Mouse (Mus musculus) neural tube, embryonic 15.5 days (tissue): ENCODE data around the gene Celf6. TPM values are rescaled to one million over a fixed set of nuclear protein-coding genes. Genes with fewer than 3 reads are reported as not detected.
A peak's percentile ranks its signal among the peaks of the same experiment; 100 is the strongest.

Experiments used
- ATAC-seq: fragments of 200-750 bp; cut with Nextera tagmentation; 2 replicates; pipeline ENCODE4 v1.8.0; 2017; ENCODE audit warnings: mild to moderate bottlenecking, moderate TSS enrichment, moderate library complexity; ENCODE audit not compliant: low FRiP score
- H3K27ac ChIP-seq: fragments of 300-500 bp; sonication (generic); replicated peaks from 2 replicates; pipeline ENCODE4 v1.5.1; 2015; ENCODE audit warnings: mild to moderate bottlenecking, inconsistent platforms
- H3K27me3 ChIP-seq: fragments of 300-500 bp; sonication (generic); replicated peaks from 2 replicates; pipeline ENCODE4 v1.6.1; 2015; ENCODE audit warnings: inconsistent platforms
- H3K36me3 ChIP-seq: fragments of 300-500 bp; sonication (generic); 2 replicates; pipeline ENCODE4 v1.6.1; 2015; ENCODE audit warnings: inconsistent platforms
- H3K4me1 ChIP-seq: fragments of 300-500 bp; sonication (generic); 2 replicates; pipeline ENCODE4 v1.6.1; 2015; ENCODE audit warnings: inconsistent platforms
- H3K4me2 ChIP-seq: fragments of 300-500 bp; sonication (generic); 2 replicates; pipeline ENCODE4 v1.6.1; 2015; ENCODE audit warnings: inconsistent platforms, mild to moderate bottlenecking, moderate library complexity
- H3K4me3 ChIP-seq: fragments of 300-500 bp; sonication (generic); replicated peaks from 2 replicates; pipeline ENCODE4 v1.5.1; 2015; ENCODE audit warnings: mild to moderate bottlenecking, inconsistent platforms
- H3K9ac ChIP-seq: fragments of 300-500 bp; sonication (generic); replicated peaks from 2 replicates; pipeline ENCODE4 v1.6.1; 2015; ENCODE audit warnings: mild to moderate bottlenecking, inconsistent platforms
- H3K9me3 ChIP-seq: fragments of 300-500 bp; sonication (generic); replicated peaks from 2 replicates; pipeline ENCODE4 v1.6.1; 2016; ENCODE audit warnings: inconsistent platforms
- WGBS: fragments of 180-500 bp; shearing (Covaris S2); methylation state at CpG from one replicate; pipeline ENCODE4 v1.1.7; 2015; ENCODE audit warnings: mixed read lengths; 5-methylcytosine and 5-hydroxymethylcytosine counted together
- polyA plus RNA-seq: library from polyadenylated mRNA; unstranded; fragments of >200 nt; fragmentation: Nextera tagmentation; extraction: Ambion mirVana; gene quantifications from 2 replicates; pipeline ENCODE4 v1.2.1, GENCODE M21; 2015

Celf6 gene
- polyA plus RNA-seq, 1 experiment from 2014 or later, result 35.8 TPM

GRCm38 (mm10) chr9:59639936-59640335 lies 62.2 kb downstream of the Celf6 start:
- Histone ChIP-seq H3K9me3 (no peaks in the 10 kb centered on the region), H3K4me1 (no peaks in the 10 kb centered on the region), H3K27me3 (no peaks in the 10 kb centered on the region), H3K4me3 (no peak overlapping the region), H3K27ac (no peak overlapping the region), H3K9ac (no peak overlapping the region), H3K36me3 (peaks cover 63% of the 10 kb centered on the region), H3K4me2 (no peak overlapping the region)
- WGBS, result 93% methylated on average over 4 of the region's 4 CpGs
- no peak for ATAC-seq

DNA sequence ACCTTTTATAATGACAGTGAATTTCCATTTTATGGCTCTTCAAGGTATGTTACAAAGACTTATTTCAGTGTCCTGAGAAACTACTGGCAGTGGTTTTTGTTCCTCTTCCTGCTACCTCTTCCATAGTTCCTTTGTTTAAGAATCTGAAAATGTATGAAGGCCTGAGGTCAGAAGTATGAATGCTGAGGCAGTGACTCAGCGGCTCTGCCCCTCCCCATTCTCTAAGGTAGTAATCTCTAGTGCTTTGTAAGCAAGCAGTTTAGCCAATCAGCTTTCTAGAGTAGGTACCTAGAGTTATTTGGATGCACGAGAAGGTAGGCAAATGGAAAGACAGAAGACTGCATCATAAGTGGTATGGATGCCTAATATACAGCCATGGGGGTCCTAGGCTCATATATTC lies 63.6 kb downstream of the Celf6 start:
- WGBS, result 77% methylated on average over 2 of the region's 2 CpGs
- ATAC-seq, result no peak
- Histone ChIP-seq H3K27ac (no peak overlapping the region), H3K4me2 (no peak overlapping the region), H3K9me3 (no peaks in the 10 kb centered on the region), H3K9ac (no peak overlapping the region), H3K4me3 (no peak overlapping the region), H3K27me3 (no peaks in the 10 kb centered on the region), H3K36me3 (peaks cover 58% of the 10 kb centered on the region), H3K4me1 (no peaks in the 10 kb centered on the region)

GRCm38 (mm10) chr9:59649911-59650310 lies 72.2 kb downstream of the Celf6 start:
- Histone ChIP-seq H3K4me3 (no peak overlapping the region), H3K27me3 (no peaks in the 10 kb centered on the region), H3K36me3 (peaks cover 50% of the 10 kb centered on the region), H3K9me3 (no peaks in the 10 kb centered on the region), H3K27ac (no peak overlapping the region), H3K9ac (no peak overlapping the region), H3K4me2 (no peak overlapping the region), H3K4me1 (no peaks in the 10 kb centered on the region)
- ATAC-seq, result no peak
- WGBS, result 95% methylated on average over 4 of the region's 4 CpGs

DNA sequence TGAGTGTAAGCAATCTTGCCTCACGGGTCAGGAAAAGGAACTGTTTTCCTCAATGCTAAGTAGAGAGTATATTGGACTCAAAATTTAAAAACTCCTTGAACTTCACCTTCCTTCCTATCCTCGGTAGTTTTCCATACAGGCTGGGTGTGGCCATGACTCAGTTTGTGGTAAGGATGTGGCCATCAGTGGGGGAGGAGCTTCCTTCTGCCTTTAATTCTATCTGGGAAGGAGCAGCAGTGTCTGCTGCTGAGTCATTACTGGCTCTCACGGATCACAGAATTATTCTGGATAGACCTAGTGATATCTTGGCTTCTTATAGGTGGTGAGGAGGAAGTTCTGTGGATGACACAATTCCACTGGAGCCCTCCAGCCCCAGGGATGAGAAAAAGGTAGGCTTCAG lies 75.7 kb downstream of the Celf6 start:
- peaks cover 12% of the 10 kb centered on the region for H3K4me1 ChIP-seq
- ATAC-seq, result no peak

DNA sequence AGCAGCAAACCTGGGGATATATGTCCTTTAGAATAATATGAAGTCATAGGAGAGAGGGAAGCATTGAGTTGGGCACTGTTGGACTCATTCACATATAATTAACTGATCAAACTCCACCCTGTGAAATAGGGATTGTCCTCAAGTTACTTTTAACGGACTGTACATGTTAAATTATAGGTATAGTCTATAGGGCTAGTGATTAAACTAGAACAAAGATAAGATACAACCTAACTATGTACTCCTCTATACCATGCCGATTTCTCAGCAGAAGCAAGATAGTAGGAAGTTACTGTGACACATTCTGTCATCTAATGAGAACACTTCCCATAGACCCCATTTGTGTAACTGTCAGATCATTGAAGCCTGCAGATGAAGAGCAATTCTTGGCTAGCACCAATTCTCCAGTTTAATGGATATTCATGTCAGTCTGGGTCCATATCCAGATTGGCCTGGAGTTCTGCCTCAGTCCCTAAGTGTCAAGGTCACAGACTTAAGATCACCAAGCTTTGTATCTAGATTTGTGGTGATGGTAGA lies 76.8 kb downstream of the Celf6 start:
- H3K9me3 ChIP-seq, result no peaks in the 10 kb centered on the region
- H3K27ac ChIP-seq, result no peak overlapping the region
- H3K9ac ChIP-seq, result no peak overlapping the region
- H3K27me3 ChIP-seq, result no peaks in the 10 kb centered on the region
- no peak overlapping the region for H3K4me3 ChIP-seq
- WGBS, result 90% methylated on average over 2 of the region's 2 CpGs
- H3K4me2 ChIP-seq, result no peak overlapping the region
- H3K4me1 ChIP-seq, result peaks cover 24% of the 10 kb centered on the region
- H3K36me3 ChIP-seq, result peaks cover 19% of the 10 kb centered on the region
- no peak for ATAC-seq

More for the DNA sequence above, 75.7 kb downstream of the Celf6 start:
- Histone ChIP-seq H3K36me3 (peaks cover 30% of the 10 kb centered on the region), H3K27me3 (no peaks in the 10 kb centered on the region), H3K27ac (no peak overlapping the region), H3K4me2 (no peak overlapping the region), H3K4me3 (no peak overlapping the region), H3K9me3 (no peaks in the 10 kb centered on the region), H3K9ac (no peak overlapping the region)
- WGBS, result 41% methylated on average over 3 of the region's 3 CpGs

DNA sequence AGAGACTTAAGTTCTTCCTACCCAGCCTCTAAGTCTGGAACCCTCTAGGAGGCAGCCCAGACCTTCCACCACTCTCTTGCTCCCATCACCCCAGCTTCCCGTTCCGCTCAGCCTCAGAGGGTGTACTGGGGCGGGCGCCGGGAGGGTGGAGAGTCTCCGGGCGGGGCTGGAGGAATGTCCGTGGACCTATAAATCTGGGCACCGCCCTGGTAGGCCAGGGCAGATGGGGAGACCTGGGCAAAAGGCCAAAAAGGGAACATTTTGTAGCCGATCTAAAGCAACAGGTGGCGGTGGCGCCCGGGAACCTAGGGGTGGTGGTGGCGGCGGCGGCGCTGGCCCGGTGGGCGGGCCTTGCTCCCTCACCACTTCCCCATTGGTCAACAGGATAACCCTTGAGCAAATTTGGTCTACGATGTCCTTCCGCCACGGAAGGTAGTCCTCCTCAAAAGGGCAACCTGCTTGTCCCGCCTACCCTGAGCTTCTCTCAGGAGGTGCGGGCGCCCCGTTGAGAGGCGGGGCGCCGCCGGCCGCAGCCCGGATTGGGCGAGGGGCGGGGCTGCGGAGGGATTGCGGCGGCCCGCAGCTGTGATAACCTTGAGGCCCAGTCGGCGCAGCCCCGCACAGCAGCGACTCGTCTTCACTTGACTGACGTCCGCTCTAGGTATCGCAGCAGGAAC lies 78.4 kb downstream of the Celf6 start, which contains the start of gene Pkm:
Gene Pkm (plus strand): TSS at position 411 of the 677 bp plus-strand sequence.
- H3K27me3 ChIP-seq, result no peaks in the 10 kb centered on the region
- peak within 1 kb of the TSS; percentile 71 for H3K4me2 ChIP-seq
- peak within 1 kb of the TSS; percentile 99 for H3K27ac ChIP-seq
- peak; percentile 92 for ATAC-seq
- peaks cover 40% of the 10 kb centered on the region for H3K4me1 ChIP-seq
- H3K9me3 ChIP-seq, result no peaks in the 10 kb centered on the region
- 0 out of 2 replicates have a peak, but pooled peaks cover 4% of the 10 kb centered on the region for H3K36me3 ChIP-seq
- peak within 1 kb of the TSS; percentile 95 for H3K9ac ChIP-seq
- WGBS, result 2% methylated on average over 46 of the region's 46 CpGs
- H3K4me3 ChIP-seq, result peak within 1 kb of the TSS; percentile 93

Other genes starting within 250 kb of the Celf6 start
- gene Bbs4, start 224.4 kb upstream of the Celf6 start, polyA plus RNA-seq, result 37.8 and 43.0 TPM in 2 replicates
- 16.2 and 16.4 TPM in 2 replicates for gene Arih1, start 91.3 kb upstream of the Celf6 start, polyA plus RNA-seq
- gene Hexa, start 38.4 kb upstream of the Celf6 start, polyA plus RNA-seq, result 59.9 and 64.3 TPM in 2 replicates
- 0.83 and 1.3 TPM in 2 replicates for gene Tmem202, start 38.1 kb upstream of the Celf6 start, polyA plus RNA-seq
- gene Parp6, start 39.4 kb downstream of the Celf6 start, polyA plus RNA-seq, result 180 and 208 TPM in 2 replicates
- gene Pkm, start 78.5 kb downstream of the Celf6 start, polyA plus RNA-seq, result 997 and 1,089 TPM in 2 replicates
- gene Gramd2, start 102.2 kb downstream of the Celf6 start, polyA plus RNA-seq, result 3.8 and 4.2 TPM in 2 replicates
- 8.4 and 11.3 TPM in 2 replicates for gene Senp8, start 172.8 kb downstream of the Celf6 start, polyA plus RNA-seq
- gene Myo9a, start 173.0 kb downstream of the Celf6 start, polyA plus RNA-seq, result 21.1 and 23.8 TPM in 2 replicates